Mouse (Mus musculus) gastrocnemius, postnatal 10 days (tissue): Measurements from ENCODE around the gene Nme9. TPM values are rescaled to one million over a fixed set of nuclear protein-coding genes. Genes with fewer than 3 reads are reported as not detected.
A peak's percentile ranks its signal among the peaks of the same experiment; 100 is the strongest.

ENCODE experiments used
- DNase-seq: peaks from one replicate; pipeline ENCODE4 v3.0.0; 2021; ENCODE audit warnings: mixed read lengths
- total RNA-seq, 2 experiments: library from RNA; stranded (reverse); gene quantifications; 2 replicates each; pipeline ENCODE4 v1.2.3; 2021

Gene Nme9
- total RNA-seq, 2 experiments from 2014 or later, result not detected

GRCm38 (mm10) chr9:99437031-99437764 lies 14.1 kb upstream of the Nme9 start, which contains the start of gene Mras:
TSS of gene Mras (minus strand) at chr9:99437381.
- no peak for DNase-seq

- DNase-seq, result no peak
Observed at GRCm38 (mm10) chr9:99437781-99438565, 13.3 kb upstream of the Nme9 start.

- DNase-seq, result no peak
Observed at GRCm38 (mm10) chr9:99439064-99439463, 12.2 kb upstream of the Nme9 start.

- no peak for DNase-seq
Observed at GRCm38 (mm10) chr9:99440941-99441340, 10.3 kb upstream of the Nme9 start.

- no peak for DNase-seq
Observed at GRCm38 (mm10) chr9:99441647-99442433, 9.4 kb upstream of the Nme9 start.

- no peak for DNase-seq
Observed at GRCm38 (mm10) chr9:99444590-99445178, 6.6 kb upstream of the Nme9 start.

GRCm38 (mm10) chr9:99446259-99446658 lies 5.0 kb upstream of the Nme9 start:
- DNase-seq, result no peak

- no peak for DNase-seq
Observed at GRCm38 (mm10) chr9:99447323-99447722, 4.0 kb upstream of the Nme9 start.

- DNase-seq, result no peak
Observed at GRCm38 (mm10) chr9:99449886-99450647, 1.2 kb upstream of the Nme9 start.

GRCm38 (mm10) chr9:99454211-99454610 lies 2.9 kb downstream of the Nme9 start:
- DNase-seq, result no peak

GRCm38 (mm10) chr9:99458529-99459208 lies 7.4 kb downstream of the Nme9 start:
- DNase-seq, result peak; percentile 50

- no peak for DNase-seq
Observed at GRCm38 (mm10) chr9:99459730-99460129, 8.5 kb downstream of the Nme9 start.

GRCm38 (mm10) chr9:99464876-99465275 lies 13.6 kb downstream of the Nme9 start:
- no peak for DNase-seq

- DNase-seq, result no peak
Observed at GRCm38 (mm10) chr9:99468572-99468971, 17.3 kb downstream of the Nme9 start.

GRCm38 (mm10) chr9:99469681-99470273 lies 18.5 kb downstream of the Nme9 start:
- DNase-seq, result no peak

GRCm38 (mm10) chr9:99470347-99471092 lies 19.2 kb downstream of the Nme9 start:
- DNase-seq, result no peak

- no peak for DNase-seq
Observed at GRCm38 (mm10) chr9:99471334-99471733, 20.1 kb downstream of the Nme9 start.

- DNase-seq, result no peak
Observed at GRCm38 (mm10) chr9:99479181-99479711, 28.0 kb downstream of the Nme9 start.

GRCm38 (mm10) chr9:99480764-99481163 lies 29.5 kb downstream of the Nme9 start:
- no peak for DNase-seq
